In the genomic region with DNA sequence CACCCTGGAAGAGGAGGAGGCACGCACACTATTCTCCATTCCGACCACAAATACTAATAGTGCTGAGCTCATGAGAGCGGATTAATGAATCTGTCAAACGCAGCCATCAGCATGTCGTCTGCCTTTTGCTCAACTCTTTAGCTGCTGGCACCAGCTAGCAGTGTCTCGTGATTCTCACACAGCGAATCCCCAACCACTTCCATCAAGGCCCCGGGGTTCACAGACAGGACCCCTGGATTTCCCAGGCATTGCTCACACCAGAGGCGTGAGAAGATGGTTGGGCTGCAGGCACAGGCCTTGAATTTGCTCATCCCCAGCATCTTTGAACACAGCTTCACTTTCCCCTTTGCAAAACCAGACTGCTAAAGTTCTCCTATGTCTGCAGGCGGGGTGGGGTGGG, we compare ENCODE assay signal across 16 mouse cellular contexts. TPM values are rescaled to one million over a fixed set of nuclear protein-coding genes. Genes with fewer than 3 reads are reported as not detected.
DNase-seq lines count a peak whose midpoint lies in the region; ATAC-seq and TF ChIP-seq lines count a peak whose summit lies in the region.
"Had no signal": no experiment of that assay in that cellular context is flagged by ENCODE, and none has a peak within 500 bp of the region (broad histone marks: within the 10 kb centered on the region; RNA-seq: fewer than 3 reads in every experiment).

No protein-coding gene starts in this region.

- 0 out of 2 replicates have a peak overlapping the region, but pooled peaks have one; percentile 14 for H3K27ac ChIP-seq in intestine, embryonic 14.5 days (ENCODE audit: low read depth)
- no peak overlapping the region for H3K27ac ChIP-seq in intestine, embryonic 16.5 days (ENCODE audit: low read length)
- H3K27ac ChIP-seq in lung, postnatal 0 days (ENCODE audit: low read length): peak overlapping the region; percentile 72
- peak overlapping the region; percentile 78 for H3K27ac ChIP-seq in limb, embryonic 10.5 days
- H3K27ac ChIP-seq in stomach, embryonic 16.5 days (ENCODE audit: low read length): peak overlapping the region; percentile 57
- H3K27ac ChIP-seq: hindbrain, embryonic 12.5 days; layer of hippocampus, adult 2 months had no signal

- H3K4me3 ChIP-seq in intestine, embryonic 14.5 days (ENCODE audit: low read depth, low read length): no peak overlapping the region
- H3K4me3 ChIP-seq in intestine, embryonic 16.5 days (ENCODE audit: low read length): no peak overlapping the region
- H3K4me3 ChIP-seq in lung, postnatal 0 days (ENCODE audit: low read depth, low read length): no peak overlapping the region
- no peak overlapping the region for H3K4me3 ChIP-seq in limb, embryonic 10.5 days
- H3K4me3 ChIP-seq in stomach, embryonic 16.5 days (replicated peaks; ENCODE audit: low read length): no peak overlapping the region
- H3K4me3 ChIP-seq: embryonic facial prominence, embryonic 13.5 days; hindbrain, embryonic 12.5 days; kidney, embryonic 15.5 days; layer of hippocampus, adult 2 months had no signal

- ATAC-seq in intestine, embryonic 14.5 days (replicated peaks; ENCODE audit: low FRiP score, low TSS enrichment, low read depth): no peak
- no peak for ATAC-seq in intestine, embryonic 16.5 days
- peak; percentile 20 for ATAC-seq in lung, postnatal 0 days
- ATAC-seq in stomach, embryonic 16.5 days (ENCODE audit: insufficient read depth, low FRiP score): no peak
- no peak for ATAC-seq in megakaryocyte-erythroid progenitor cell, adult 5-6 weeks (replicated peaks; ENCODE audit: low FRiP score, low TSS enrichment, poor library complexity, severe bottlenecking)
- ATAC-seq: inflammation-experienced regulatory T-cells, adult 6 months had no signal

- H3K4me1 ChIP-seq in intestine, embryonic 14.5 days (replicated peaks; ENCODE audit: control insufficient read depth, insufficient read depth, low read length): 0 out of 2 replicates have a peak, but pooled peaks cover 8% of the 10 kb centered on the region
- H3K4me1 ChIP-seq in intestine, embryonic 16.5 days (ENCODE audit: control insufficient read depth, insufficient read depth, low read length): peaks cover 3% of the 10 kb centered on the region; the same call in 1 of the 2 replicates
- H3K4me1 ChIP-seq in lung, postnatal 0 days (ENCODE audit: insufficient read depth, low read depth, low read length): no peaks in the 10 kb centered on the region
- H3K4me1 ChIP-seq in limb, embryonic 10.5 days: peaks cover 27% of the 10 kb centered on the region
- H3K4me1 ChIP-seq in stomach, embryonic 16.5 days (ENCODE audit: control insufficient read depth, insufficient read depth, low read length): peaks cover 12% of the 10 kb centered on the region; the same call in 1 of the 2 replicates

- TF ChIP-seq CTCF in lung, postnatal 0 days (IDR thresholded peaks at IDR 0.05): no peak

- no peaks in the 10 kb centered on the region for H3K36me3 ChIP-seq in intestine, embryonic 14.5 days (ENCODE audit: control insufficient read depth, insufficient read depth, low read length)
- H3K36me3 ChIP-seq in intestine, embryonic 16.5 days (ENCODE audit: control insufficient read depth, insufficient read depth, low read length): no peaks in the 10 kb centered on the region
- H3K36me3 ChIP-seq in lung, postnatal 0 days (ENCODE audit: insufficient read depth, low read length): no peaks in the 10 kb centered on the region
- H3K36me3 ChIP-seq in limb, embryonic 10.5 days: no peaks in the 10 kb centered on the region
- no peaks in the 10 kb centered on the region for H3K36me3 ChIP-seq in stomach, embryonic 16.5 days (ENCODE audit: control insufficient read depth, insufficient read depth, low read length)
- H3K36me3 ChIP-seq: embryonic facial prominence, embryonic 13.5 days; hindbrain, embryonic 12.5 days; kidney, embryonic 15.5 days had no signal

- H3K4me2 ChIP-seq in intestine, embryonic 14.5 days (ENCODE audit: low read length): no peak overlapping the region
- H3K4me2 ChIP-seq in intestine, embryonic 16.5 days (ENCODE audit: low read depth, low read length): no peak overlapping the region
- H3K4me2 ChIP-seq in lung, postnatal 0 days (replicated peaks; ENCODE audit: low read depth, low read length): no peak overlapping the region
- no peak overlapping the region for H3K4me2 ChIP-seq in stomach, embryonic 16.5 days (ENCODE audit: low read depth, low read length)
- H3K4me2 ChIP-seq: embryonic facial prominence, embryonic 13.5 days; hindbrain, embryonic 12.5 days; kidney, embryonic 15.5 days had no signal

- no peaks in the 10 kb centered on the region for H3K9me3 ChIP-seq in intestine, embryonic 14.5 days (ENCODE audit: control insufficient read depth, low read length)
- no peaks in the 10 kb centered on the region for H3K9me3 ChIP-seq in intestine, embryonic 16.5 days (ENCODE audit: control insufficient read depth, low read length)
- no peaks in the 10 kb centered on the region for H3K9me3 ChIP-seq in lung, postnatal 0 days (ENCODE audit: low read length)
- H3K9me3 ChIP-seq in limb, embryonic 10.5 days (replicated peaks): no peaks in the 10 kb centered on the region
- no peaks in the 10 kb centered on the region for H3K9me3 ChIP-seq in stomach, embryonic 16.5 days (replicated peaks; ENCODE audit: control insufficient read depth, low read length)
- H3K9me3 ChIP-seq: embryonic facial prominence, embryonic 13.5 days; hindbrain, embryonic 12.5 days; kidney, embryonic 15.5 days had no signal

- no peaks in the 10 kb centered on the region for H3K27me3 ChIP-seq in intestine, embryonic 14.5 days (replicated peaks; ENCODE audit: control insufficient read depth, insufficient read depth, low read length)
- H3K27me3 ChIP-seq in intestine, embryonic 16.5 days (replicated peaks; ENCODE audit: control insufficient read depth, insufficient read depth, low read length): no peaks in the 10 kb centered on the region
- no peaks in the 10 kb centered on the region for H3K27me3 ChIP-seq in lung, postnatal 0 days (replicated peaks; ENCODE audit: insufficient read depth, low read length)
- no peaks in the 10 kb centered on the region for H3K27me3 ChIP-seq in limb, embryonic 10.5 days (ENCODE audit: low read depth, poor library complexity, severe bottlenecking)
- no peaks in the 10 kb centered on the region for H3K27me3 ChIP-seq in stomach, embryonic 16.5 days (ENCODE audit: control insufficient read depth, insufficient read depth, low read length)
- H3K27me3 ChIP-seq: embryonic facial prominence, embryonic 13.5 days; hindbrain, embryonic 12.5 days; kidney, embryonic 15.5 days had no signal

- 80% methylated on average over 10 of the region's 10 CpGs for WGBS in intestine, embryonic 14.5 days
- WGBS in intestine, embryonic 16.5 days: 82% methylated on average over 10 of the region's 10 CpGs
- 68% methylated on average over 10 of the region's 10 CpGs for whole genome bisulfite sequencing in lung, postnatal 0 days
- 82% methylated on average over 10 of the region's 10 CpGs for WGBS in limb, embryonic 10.5 days
- WGBS in stomach, embryonic 16.5 days: 73% methylated on average over 10 of the region's 10 CpGs

- no peak for DNase-seq in intestine, embryonic 14.5 days (ENCODE audit: low spot score)
- peak; percentile 49 for DNase-seq in lung, postnatal 0 days (ENCODE audit: low spot score)
- DNase-seq in lung, adult 18-20 months: no peak
- DNase-seq in limb, embryonic 10.5 days (ENCODE audit: low spot score): no peak
- DNase-seq: cerebellum, adult 9-10 months; left cerebral cortex, postnatal 4 days; midbrain, embryonic 14.5 days; thymus, adult 2 months had no signal

- TF ChIP-seq EP300 in lung, postnatal 0 days (IDR thresholded peaks at IDR 0.05): no peak

- no peak overlapping the region for H3K9ac ChIP-seq in intestine, embryonic 14.5 days (ENCODE audit: low read length)
- no peak overlapping the region for H3K9ac ChIP-seq in intestine, embryonic 16.5 days (ENCODE audit: low read depth, low read length)
- no peak overlapping the region for H3K9ac ChIP-seq in lung, postnatal 0 days (replicated peaks; ENCODE audit: low read depth)
- H3K9ac ChIP-seq in stomach, embryonic 16.5 days (ENCODE audit: low read length): peak overlapping the region; percentile 43; the same call in 1 of the 2 replicates
- H3K9ac ChIP-seq: hindbrain, embryonic 12.5 days; kidney, embryonic 15.5 days had no signal

RNA-seq across cellular contexts. Expression of a gene that starts 18.0 kb away (rescaled TPM):
- 3.7 and 3.9 TPM in 2 replicates for polyA plus RNA-seq in intestine, embryonic 14.5 days (2014; fragmentation: Nextera tagmentation; extraction: Ambion mirVana)
- 3.1 TPM in 2 replicates for polyA plus RNA-seq in intestine, embryonic 16.5 days (2015; fragmentation: Nextera tagmentation; extraction: Ambion mirVana)
- polyA plus RNA-seq in lung, postnatal 0 days (2015; fragmentation: Nextera tagmentation; extraction: Ambion mirVana): 2.6 and 4.0 TPM in 2 replicates
- 2.8 TPM in 2 replicates for polyA plus RNA-seq in limb, embryonic 10.5 days (2016; fragmentation: Nextera tagmentation; extraction: Ambion mirVana)
- polyA plus RNA-seq in stomach, embryonic 16.5 days (2015; fragmentation: Nextera tagmentation; extraction: Ambion mirVana): 4.2 and 4.9 TPM in 2 replicates
- 1.8 and 2.9 TPM in 2 replicates for total RNA-seq in megakaryocyte-erythroid progenitor cell, adult 5-6 weeks (2014; fragmentation: Nextera tagmentation)
- total RNA-seq in megakaryocyte-erythroid progenitor cell, adult 5-6 weeks (2017): 1.2 and 3.1 TPM in 2 replicates
